Mouse (Mus musculus): ENCODE data around the gene Trim14. TPM values are rescaled to one million over a fixed set of nuclear protein-coding genes. Genes with fewer than 3 reads are reported as not detected.

Trim14 gene
- total and polyA plus RNA-seq, 2 experiments from 2014 or later = 1.2 to 1.5 TPM

DNA sequence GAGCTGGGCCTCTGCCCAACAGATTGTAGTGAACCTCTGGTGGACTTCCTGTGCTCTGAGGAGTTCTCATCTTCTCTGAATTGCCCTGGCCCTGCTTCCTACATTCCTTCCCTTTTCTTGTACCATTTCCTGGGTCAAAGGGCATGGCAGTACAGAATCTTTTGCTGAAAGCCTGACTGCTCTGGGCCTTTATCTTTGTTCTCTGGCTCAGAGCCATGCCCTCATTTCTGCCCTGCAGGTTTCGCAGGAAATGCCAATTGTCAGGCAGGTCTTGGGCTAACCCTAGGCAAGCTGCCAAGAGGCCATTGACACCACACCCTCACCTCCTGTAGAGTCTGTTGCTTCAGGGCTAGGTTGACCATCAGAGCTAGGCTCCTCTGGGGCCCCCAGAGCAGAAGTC is 17.9 kb upstream of the Trim14 start:
- Histone ChIP-seq H3K27me3 (ENCODE audit: insufficient read depth, low read length) (no peaks in the 10 kb centered on the region), H3K4me1 (ENCODE audit: insufficient read depth, low read length) (no peaks in the 10 kb centered on the region), H3K4me3 (ENCODE audit: low read length) (no peak overlapping the region), H3K4me2 (ENCODE audit: low read depth, low read length) (no peak overlapping the region), H3K9me3 (ENCODE audit: low read length) (no peaks in the 10 kb centered on the region), H3K9ac (replicated peaks; ENCODE audit: low read length) (no peak overlapping the region), H3K27ac (no peak overlapping the region), H3K36me3 (ENCODE audit: insufficient read depth, low read length) (no peaks in the 10 kb centered on the region)
- ATAC-seq (no peak), DNase-seq (ENCODE audit: low spot score) (peak; percentile 35)
- WGBS = 45% methylated on average over 1 of the region's 1 CpGs
- no peak for TF ChIP-seq CTCF (IDR thresholded peaks at IDR 0.05; ENCODE audit: low read depth)

DNA sequence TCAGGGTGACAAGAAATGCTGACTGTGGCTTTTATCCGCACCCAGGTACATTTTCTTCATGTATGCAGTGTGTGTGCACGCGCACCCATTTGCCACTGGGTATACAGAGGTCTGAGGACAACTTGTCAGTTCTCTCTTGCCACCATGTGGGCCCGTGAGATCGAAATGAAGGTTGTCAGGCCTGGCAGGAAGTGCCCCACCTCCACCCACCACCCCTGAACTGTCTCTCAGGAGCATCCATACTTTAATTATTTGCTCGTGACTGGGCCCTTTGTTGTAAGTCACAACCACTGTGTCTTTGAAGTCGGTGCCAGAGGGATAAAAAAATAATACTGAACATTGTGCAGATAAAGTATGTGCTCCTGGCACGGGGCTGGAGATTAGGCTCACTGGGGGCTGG is 14.5 kb upstream of the Trim14 start:
- ATAC-seq (no peak), DNase-seq (ENCODE audit: low spot score) (no peak)
- H3K4me2 ChIP-seq (ENCODE audit: low read depth, low read length) = no peak overlapping the region
- no peaks in the 10 kb centered on the region for H3K4me1 ChIP-seq (ENCODE audit: insufficient read depth, low read length)
- H3K27ac ChIP-seq = no peak overlapping the region
- WGBS = 53% methylated on average over 8 of the region's 8 CpGs
- TF ChIP-seq CTCF (IDR thresholded peaks at IDR 0.05; ENCODE audit: low read depth) = no peak
- H3K27me3 ChIP-seq (ENCODE audit: insufficient read depth, low read length) = no peaks in the 10 kb centered on the region
- no peaks in the 10 kb centered on the region for H3K36me3 ChIP-seq (ENCODE audit: insufficient read depth, low read length)
- no peaks in the 10 kb centered on the region for H3K9me3 ChIP-seq (ENCODE audit: low read length)
- no peak overlapping the region for H3K4me3 ChIP-seq (ENCODE audit: low read length)
- no peak overlapping the region for H3K9ac ChIP-seq (replicated peaks; ENCODE audit: low read length)

DNA sequence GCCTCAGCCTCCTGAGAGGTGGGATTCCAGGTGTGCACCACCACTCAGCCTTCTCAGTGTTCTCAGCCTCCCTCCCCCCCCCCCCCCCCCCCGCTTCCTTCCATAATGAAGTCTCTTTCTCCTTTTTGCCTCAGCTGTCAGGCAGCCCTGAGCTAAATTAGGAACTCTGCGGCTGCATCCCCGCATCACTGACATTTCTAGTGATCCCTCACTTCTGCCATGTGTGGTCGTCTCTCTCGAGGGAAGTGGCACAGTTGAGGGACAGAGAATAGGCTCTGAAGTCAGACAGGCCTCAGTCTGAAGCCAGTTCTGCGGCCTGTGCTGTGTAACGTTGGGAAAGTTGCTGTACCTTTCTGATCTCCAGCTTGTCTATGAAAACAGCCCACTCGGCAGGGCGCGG is 14.0 kb upstream of the Trim14 start:
- H3K4me3 ChIP-seq (ENCODE audit: low read length) = no peak overlapping the region
- no peaks in the 10 kb centered on the region for H3K27me3 ChIP-seq (ENCODE audit: insufficient read depth, low read length)
- no peak overlapping the region for H3K4me2 ChIP-seq (ENCODE audit: low read depth, low read length)
- no peaks in the 10 kb centered on the region for H3K36me3 ChIP-seq (ENCODE audit: insufficient read depth, low read length)
- DNase-seq (ENCODE audit: low spot score) (no peak), ATAC-seq (no peak)
- no peak overlapping the region for H3K9ac ChIP-seq (replicated peaks; ENCODE audit: low read length)
- 75% methylated on average over 9 of the region's 10 CpGs for WGBS
- H3K4me1 ChIP-seq (ENCODE audit: insufficient read depth, low read length) = no peaks in the 10 kb centered on the region
- no peak for TF ChIP-seq CTCF (IDR thresholded peaks at IDR 0.05; ENCODE audit: low read depth)
- no peaks in the 10 kb centered on the region for H3K9me3 ChIP-seq (ENCODE audit: low read length)
- H3K27ac ChIP-seq = no peak overlapping the region

DNA sequence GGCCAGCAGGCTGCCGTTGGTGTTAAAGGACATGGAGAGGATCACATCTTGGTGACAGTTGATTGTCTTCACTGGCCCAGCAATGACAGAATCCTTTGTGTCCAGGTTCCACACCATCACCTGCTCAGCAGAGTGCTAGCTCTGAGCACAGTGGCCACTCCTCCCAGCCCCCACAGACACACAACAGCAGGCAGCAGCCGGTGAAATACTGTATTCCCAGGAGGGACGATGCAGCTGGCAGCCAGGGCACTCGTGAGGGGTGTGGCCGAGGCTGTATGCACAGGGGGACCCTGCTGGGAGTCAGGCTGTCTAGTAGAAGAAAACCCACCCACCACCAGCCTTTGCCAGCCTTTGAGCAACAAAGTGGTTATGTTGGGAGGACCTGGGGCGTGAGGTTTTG is 10.8 kb upstream of the Trim14 start:
- peak; percentile 31 for DNase-seq (ENCODE audit: low spot score)

DNA sequence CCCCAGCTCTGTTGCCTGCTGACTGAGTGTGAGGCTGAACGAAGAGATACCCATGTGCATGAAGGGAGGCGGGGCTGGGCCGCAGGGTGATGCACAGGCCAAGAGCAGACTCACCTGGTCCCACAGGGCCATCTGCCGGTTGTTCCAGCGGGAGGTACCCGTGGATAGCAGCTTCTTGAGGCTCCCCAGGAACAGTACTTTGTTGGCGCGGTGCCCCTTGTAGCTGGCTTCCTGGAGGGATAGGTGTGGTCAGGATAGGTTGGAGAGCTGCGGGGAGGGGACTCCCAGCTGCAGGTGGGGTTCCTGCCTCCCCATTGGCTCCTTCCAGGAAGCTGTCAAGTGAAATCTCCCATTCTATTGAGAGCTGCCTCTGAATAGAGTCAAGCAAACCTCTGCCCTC is 9.6 kb upstream of the Trim14 start:
- DNase-seq (ENCODE audit: low spot score) = no peak
- 14% methylated on average over 9 of the region's 9 CpGs for WGBS
- no peaks in the 10 kb centered on the region for H3K9me3 ChIP-seq (ENCODE audit: low read length)
- no peak overlapping the region for H3K4me2 ChIP-seq (ENCODE audit: low read depth, low read length)
- H3K4me3 ChIP-seq (ENCODE audit: low read length) = no peak overlapping the region
- no peak overlapping the region for H3K9ac ChIP-seq (replicated peaks; ENCODE audit: low read length)
- peaks cover 2% of the 10 kb centered on the region; the same call in 1 of the 2 replicates for H3K36me3 ChIP-seq (ENCODE audit: insufficient read depth, low read length)
- no peak for ATAC-seq
- no peaks in the 10 kb centered on the region for H3K27me3 ChIP-seq (ENCODE audit: insufficient read depth, low read length)
- no peak for TF ChIP-seq CTCF (IDR thresholded peaks at IDR 0.05; ENCODE audit: low read depth)
- H3K27ac ChIP-seq = no peak overlapping the region
- H3K4me1 ChIP-seq (ENCODE audit: insufficient read depth, low read length) = no peaks in the 10 kb centered on the region

More for the DNA sequence above, 10.8 kb upstream of the Trim14 start:
- Histone ChIP-seq H3K4me1 (ENCODE audit: insufficient read depth, low read length) (no peaks in the 10 kb centered on the region), H3K27ac (no peak overlapping the region), H3K9ac (replicated peaks; ENCODE audit: low read length) (no peak overlapping the region), H3K36me3 (ENCODE audit: insufficient read depth, low read length) (no peaks in the 10 kb centered on the region), H3K27me3 (ENCODE audit: insufficient read depth, low read length) (no peaks in the 10 kb centered on the region), H3K4me2 (ENCODE audit: low read depth, low read length) (no peak overlapping the region), H3K9me3 (ENCODE audit: low read length) (no peaks in the 10 kb centered on the region), H3K4me3 (ENCODE audit: low read length) (no peak overlapping the region)
- ATAC-seq = peak; percentile 19; the same call in 1 of the 2 replicates
- WGBS = 26% methylated on average over 6 of the region's 6 CpGs
- no peak for TF ChIP-seq CTCF (IDR thresholded peaks at IDR 0.05; ENCODE audit: low read depth)

DNA sequence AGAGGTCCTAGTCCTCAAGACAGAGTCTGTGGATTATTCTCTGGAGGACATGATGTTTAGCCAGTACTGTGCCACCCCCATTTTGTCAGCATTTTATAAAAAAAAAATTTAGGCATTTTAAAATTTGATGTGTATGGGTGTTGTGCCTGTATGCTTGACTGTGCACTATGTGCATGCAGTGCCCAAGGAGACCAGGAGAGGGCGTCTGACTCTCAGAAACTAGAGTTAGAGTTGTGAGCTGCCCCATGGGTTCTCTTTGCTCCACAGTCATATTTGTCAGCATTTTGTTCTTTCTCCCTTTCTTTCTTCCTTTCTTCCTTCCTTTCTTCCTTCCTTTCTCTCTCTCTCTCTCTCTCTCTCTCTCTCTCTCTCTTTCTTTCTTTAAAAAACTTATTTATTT is 8.4 kb upstream of the Trim14 start:
- no peak for ATAC-seq
- Histone ChIP-seq H3K27ac (no peak overlapping the region), H3K27me3 (ENCODE audit: insufficient read depth, low read length) (no peaks in the 10 kb centered on the region), H3K4me2 (ENCODE audit: low read depth, low read length) (no peak overlapping the region), H3K9me3 (ENCODE audit: low read length) (no peaks in the 10 kb centered on the region), H3K36me3 (ENCODE audit: insufficient read depth, low read length) (peaks cover 3% of the 10 kb centered on the region), H3K9ac (replicated peaks; ENCODE audit: low read length) (no peak overlapping the region), H3K4me3 (ENCODE audit: low read length) (no peak overlapping the region), H3K4me1 (ENCODE audit: insufficient read depth, low read length) (no peaks in the 10 kb centered on the region)
- peak; percentile 58 for DNase-seq (ENCODE audit: low spot score)
- 41% methylated on average over 1 of the region's 1 CpGs for WGBS
- TF ChIP-seq CTCF (IDR thresholded peaks at IDR 0.05; ENCODE audit: low read depth) = peak; percentile 64

DNA sequence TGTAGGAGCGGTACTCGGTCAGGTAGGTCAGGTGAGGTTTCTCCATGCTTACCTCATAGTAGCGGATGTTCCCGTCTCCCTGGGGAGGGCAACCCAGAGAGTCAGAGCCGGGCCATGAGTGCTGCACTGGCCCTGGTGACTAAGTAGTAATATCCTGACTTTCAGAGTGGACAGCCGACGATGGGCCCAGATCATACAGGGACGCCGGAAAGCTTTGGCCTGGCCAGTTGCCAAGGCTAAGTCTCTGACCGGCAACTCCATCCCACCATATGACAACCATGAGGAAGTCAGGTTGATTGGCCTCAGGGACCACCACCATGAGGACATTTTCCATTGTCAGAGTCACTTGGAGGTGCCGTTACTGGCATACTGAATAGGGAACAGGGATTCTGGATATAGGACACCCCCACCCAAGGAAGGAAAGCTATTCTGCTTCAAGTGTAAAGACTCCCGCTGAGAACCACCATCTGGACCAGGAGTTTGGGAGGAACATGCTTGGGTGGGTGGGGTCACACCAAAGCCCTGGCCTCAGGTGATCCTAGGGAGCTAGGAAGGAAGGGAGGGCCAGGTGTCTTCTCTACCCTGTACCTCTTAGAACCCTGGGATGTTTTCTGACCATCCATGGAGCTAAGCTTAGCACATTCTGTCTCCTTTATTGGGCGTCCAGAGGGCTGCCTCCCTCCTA is 7.6 kb upstream of the Trim14 start:
- ATAC-seq (no peak), DNase-seq (ENCODE audit: low spot score) (no peak)
- Histone ChIP-seq H3K27ac (no peak overlapping the region), H3K4me2 (ENCODE audit: low read depth, low read length) (no peak overlapping the region), H3K4me3 (ENCODE audit: low read length) (no peak overlapping the region), H3K36me3 (ENCODE audit: insufficient read depth, low read length) (peaks cover 3% of the 10 kb centered on the region), H3K9me3 (ENCODE audit: low read length) (no peaks in the 10 kb centered on the region), H3K27me3 (ENCODE audit: insufficient read depth, low read length) (no peaks in the 10 kb centered on the region), H3K4me1 (ENCODE audit: insufficient read depth, low read length) (no peaks in the 10 kb centered on the region), H3K9ac (replicated peaks; ENCODE audit: low read length) (no peak overlapping the region)
- 84% methylated on average over 13 of the region's 13 CpGs for WGBS
- TF ChIP-seq CTCF (IDR thresholded peaks at IDR 0.05; ENCODE audit: low read depth) = no peak

Data from hindbrain, postnatal 0 days (tissue).